Mouse (Mus musculus) neural tube, embryonic 12.5 days (tissue): ENCODE data around the gene Atf6. TPM values are rescaled to one million over a fixed set of nuclear protein-coding genes. Genes with fewer than 3 reads are reported as not detected.

Experiments used
- ATAC-seq: fragments of 200-750 bp; cut with Nextera tagmentation; 2 replicates; pipeline ENCODE4 v1.8.0; 2017; ENCODE audit warnings: low read depth, mild to moderate bottlenecking, moderate TSS enrichment, moderate library complexity; ENCODE audit not compliant: low FRiP score
- H3K27ac ChIP-seq: fragments of 300-500 bp; sonication (generic); 2 replicates; pipeline ENCODE4 v1.5.1; 2016
- H3K27me3 ChIP-seq: fragments of 300-500 bp; sonication (generic); replicated peaks from 2 replicates; pipeline ENCODE4 v1.6.1; 2016; ENCODE audit warnings: mild to moderate bottlenecking
- H3K36me3 ChIP-seq: fragments of 300-500 bp; sonication (generic); 2 replicates; pipeline ENCODE4 v1.6.1; 2016; ENCODE audit warnings: mild to moderate bottlenecking
- H3K4me1 ChIP-seq: fragments of 300-500 bp; sonication (generic); 2 replicates; pipeline ENCODE4 v1.6.1; 2016
- H3K4me2 ChIP-seq: fragments of 300-500 bp; sonication (generic); replicated peaks from 2 replicates; pipeline ENCODE4 v1.6.1; 2016; ENCODE audit warnings: mild to moderate bottlenecking
- H3K4me3 ChIP-seq: fragments of 300-500 bp; sonication (generic); 2 replicates; pipeline ENCODE4 v1.5.1; 2016
- H3K9ac ChIP-seq: fragments of 300-500 bp; sonication (generic); 2 replicates; pipeline ENCODE4 v1.6.1; 2016; ENCODE audit warnings: mild to moderate bottlenecking
- H3K9me3 ChIP-seq: fragments of 300-500 bp; sonication (generic); 2 replicates; pipeline ENCODE4 v1.6.1; 2016; ENCODE audit warnings: mild to moderate bottlenecking
- WGBS: fragments of 180-500 bp; shearing (Covaris S2); methylation state at CpG from one replicate; pipeline ENCODE4 v1.1.7; 2016; 5-methylcytosine and 5-hydroxymethylcytosine counted together
- polyA plus RNA-seq: library from polyadenylated mRNA; unstranded; fragments of >200 nt; fragmentation: Nextera tagmentation; extraction: Ambion mirVana; gene quantifications from 2 replicates; pipeline ENCODE4 v1.2.1, GENCODE M21; 2016

Atf6 gene
- polyA plus RNA-seq, 1 experiment from 2014 or later = 10.2 TPM

- Histone ChIP-seq H3K4me3 (no peak overlapping the region), H3K4me2 (no peak overlapping the region), H3K9me3 (no peaks in the 10 kb centered on the region), H3K36me3 (no peaks in the 10 kb centered on the region), H3K27me3 (no peaks in the 10 kb centered on the region), H3K9ac (no peak overlapping the region), H3K27ac (no peak overlapping the region), H3K4me1 (no peaks in the 10 kb centered on the region)
- WGBS = 63% methylated on average over 5 of the region's 5 CpGs
- no peak for ATAC-seq
These were observed 125.9 kb downstream of the Atf6 start for GRCm38 (mm10) chr1:170741497-170742246.

GRCm38 (mm10) chr1:170734866-170735265 is 132.7 kb downstream of the Atf6 start:
- WGBS = 83% methylated on average over 3 of the region's 3 CpGs
- Histone ChIP-seq H3K4me2 (no peak overlapping the region), H3K27ac (no peak overlapping the region), H3K9ac (no peak overlapping the region), H3K36me3 (no peaks in the 10 kb centered on the region), H3K9me3 (no peaks in the 10 kb centered on the region), H3K4me3 (no peak overlapping the region), H3K4me1 (no peaks in the 10 kb centered on the region; the same call in 1 of the 2 replicates), H3K27me3 (no peaks in the 10 kb centered on the region)
- ATAC-seq = no peak

DNA sequence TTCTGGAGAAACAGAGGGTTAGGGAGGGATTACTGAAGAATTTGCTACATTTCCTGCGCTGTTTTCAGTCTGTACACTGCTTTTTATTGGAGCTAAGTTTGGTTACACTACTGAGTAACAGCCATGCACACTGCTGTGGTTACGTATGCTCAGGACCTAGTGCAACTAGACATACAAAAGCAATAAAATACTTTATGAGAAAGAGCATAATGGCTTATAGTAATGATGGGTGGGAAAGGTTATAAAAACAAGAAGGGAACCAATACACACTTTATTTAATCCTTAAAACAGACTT is 135.0 kb downstream of the Atf6 start:
- no peak overlapping the region for H3K4me3 ChIP-seq
- 85% methylated on average over 2 of the region's 2 CpGs for whole genome bisulfite sequencing

GRCm38 (mm10) chr1:170731865-170732595 is 135.5 kb downstream of the Atf6 start:
- Histone ChIP-seq H3K4me2 (no peak overlapping the region), H3K27ac (no peak overlapping the region), H3K4me3 (no peak overlapping the region), H3K4me1 (no peaks in the 10 kb centered on the region; the same call in 1 of the 2 replicates), H3K9ac (no peak overlapping the region), H3K9me3 (no peaks in the 10 kb centered on the region), H3K27me3 (no peaks in the 10 kb centered on the region), H3K36me3 (no peaks in the 10 kb centered on the region)
- WGBS = 84% methylated on average over 11 of the region's 11 CpGs
- no peak for ATAC-seq

More for the DNA sequence above, 135.0 kb downstream of the Atf6 start:
- Histone ChIP-seq H3K27ac (no peak overlapping the region), H3K9me3 (no peaks in the 10 kb centered on the region), H3K27me3 (no peaks in the 10 kb centered on the region), H3K9ac (no peak overlapping the region), H3K4me1 (no peaks in the 10 kb centered on the region; the same call in 1 of the 2 replicates), H3K36me3 (no peaks in the 10 kb centered on the region), H3K4me2 (no peak overlapping the region)
- ATAC-seq = no peak

- no peak overlapping the region for H3K4me3 ChIP-seq
- no peaks in the 10 kb centered on the region for H3K36me3 ChIP-seq
- WGBS = 89% methylated on average over 8 of the region's 8 CpGs
- no peaks in the 10 kb centered on the region for H3K9me3 ChIP-seq
- no peak overlapping the region for H3K4me2 ChIP-seq
- H3K4me1 ChIP-seq = no peaks in the 10 kb centered on the region; the same call in 1 of the 2 replicates
- no peak overlapping the region for H3K9ac ChIP-seq
- ATAC-seq = no peak
- H3K27me3 ChIP-seq = no peaks in the 10 kb centered on the region
- H3K27ac ChIP-seq = no peak overlapping the region
These were observed 138.2 kb downstream of the Atf6 start for GRCm38 (mm10) chr1:170729267-170729962.

- no peaks in the 10 kb centered on the region; the same call in 1 of the 2 replicates for H3K4me1 ChIP-seq
- no peaks in the 10 kb centered on the region for H3K27me3 ChIP-seq
- H3K36me3 ChIP-seq = no peaks in the 10 kb centered on the region
- H3K9ac ChIP-seq = no peak overlapping the region
- ATAC-seq = no peak
- no peaks in the 10 kb centered on the region for H3K9me3 ChIP-seq
- no peak overlapping the region for H3K4me3 ChIP-seq
- no peak overlapping the region for H3K27ac ChIP-seq
- 88% methylated on average over 6 of the region's 6 CpGs for WGBS
- H3K4me2 ChIP-seq = no peak overlapping the region
These were observed 139.0 kb downstream of the Atf6 start for GRCm38 (mm10) chr1:170728524-170728923.

DNA sequence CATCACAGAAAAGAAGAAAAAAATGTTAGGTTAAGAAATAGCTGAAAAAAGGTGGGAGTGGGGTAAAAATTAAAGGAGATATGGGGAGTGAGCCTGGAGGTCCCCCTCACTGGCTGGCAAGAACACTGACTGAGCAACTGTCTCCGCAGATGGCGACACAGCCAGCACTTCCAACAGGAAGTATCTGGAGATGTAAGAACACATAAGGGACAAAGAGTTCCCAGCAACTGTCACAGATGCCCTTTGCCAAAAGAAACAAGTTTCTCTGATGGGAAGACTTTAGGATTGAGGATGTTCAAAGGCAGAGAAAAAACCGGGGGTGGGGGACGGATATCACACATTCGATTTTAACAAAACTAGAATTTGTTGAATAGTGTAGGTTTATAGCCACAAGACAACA is 146.0 kb downstream of the Atf6 start:
- H3K4me3 ChIP-seq = no peak overlapping the region
- no peaks in the 10 kb centered on the region for H3K4me1 ChIP-seq
- H3K9me3 ChIP-seq = no peaks in the 10 kb centered on the region
- H3K27ac ChIP-seq = no peak overlapping the region
- ATAC-seq = no peak
- no peak overlapping the region for H3K9ac ChIP-seq
- no peak overlapping the region for H3K4me2 ChIP-seq
- no peaks in the 10 kb centered on the region for H3K36me3 ChIP-seq
- 93% methylated on average over 5 of the region's 5 CpGs for WGBS
- H3K27me3 ChIP-seq = no peaks in the 10 kb centered on the region

- Histone ChIP-seq H3K4me2 (no peak overlapping the region), H3K27ac (no peak overlapping the region), H3K4me3 (no peak overlapping the region), H3K9me3 (no peaks in the 10 kb centered on the region), H3K4me1 (no peaks in the 10 kb centered on the region), H3K9ac (no peak overlapping the region), H3K36me3 (no peaks in the 10 kb centered on the region), H3K27me3 (no peaks in the 10 kb centered on the region)
- WGBS = 77% methylated on average over 8 of the region's 8 CpGs
- ATAC-seq = no peak
These were observed 149.3 kb downstream of the Atf6 start for GRCm38 (mm10) chr1:170718133-170718810.

DNA sequence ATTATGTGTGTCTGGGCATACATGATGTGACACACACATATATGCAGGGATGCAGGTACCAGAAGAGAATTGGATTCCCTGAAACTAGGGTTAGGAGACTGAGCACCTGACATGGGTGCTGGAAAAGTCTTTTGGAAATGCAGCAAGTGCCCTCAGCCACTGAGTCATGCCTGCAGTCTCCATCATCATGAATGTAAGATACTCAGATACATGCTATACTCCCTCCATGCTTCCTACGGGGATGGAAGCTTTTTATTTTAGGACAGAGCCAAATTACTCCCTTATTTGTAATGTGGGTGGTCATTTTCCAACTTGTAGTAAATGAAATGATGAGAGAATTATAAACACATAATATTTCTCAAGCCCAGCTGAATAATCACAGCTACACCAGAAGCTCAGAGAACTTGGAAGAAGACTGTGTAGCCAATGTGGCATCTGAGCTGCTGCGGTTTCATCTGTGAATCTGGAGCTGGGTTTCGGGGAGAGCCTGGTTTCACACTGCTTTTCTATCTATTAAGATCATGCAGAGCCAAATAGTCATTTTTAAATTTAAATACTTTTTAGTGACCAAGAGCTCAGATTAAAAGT is 150.2 kb downstream of the Atf6 start:
- Histone ChIP-seq H3K27ac (no peak overlapping the region), H3K4me1 (no peaks in the 10 kb centered on the region), H3K4me2 (no peak overlapping the region), H3K4me3 (no peak overlapping the region), H3K27me3 (no peaks in the 10 kb centered on the region), H3K36me3 (no peaks in the 10 kb centered on the region), H3K9me3 (no peaks in the 10 kb centered on the region), H3K9ac (no peak overlapping the region)
- no peak for ATAC-seq
- 94% methylated on average over 3 of the region's 3 CpGs for WGBS

GRCm38 (mm10) chr1:170711731-170712130 is 155.8 kb downstream of the Atf6 start:
- ATAC-seq = no peak
- Histone ChIP-seq H3K9ac (no peak overlapping the region), H3K4me1 (no peaks in the 10 kb centered on the region), H3K27ac (no peak overlapping the region), H3K36me3 (0 out of 2 replicates have a peak, but pooled peaks cover 4% of the 10 kb centered on the region), H3K27me3 (no peaks in the 10 kb centered on the region), H3K9me3 (no peaks in the 10 kb centered on the region), H3K4me2 (no peak overlapping the region), H3K4me3 (no peak overlapping the region)
- 91% methylated on average over 7 of the region's 7 CpGs for WGBS

- WGBS = 90% methylated on average over 3 of the region's 3 CpGs
- no peak overlapping the region for H3K27ac ChIP-seq
- no peak for ATAC-seq
These were observed 157.6 kb downstream of the Atf6 start for GRCm38 (mm10) chr1:170709969-170710368.

More at GRCm38 (mm10) chr1:170709969-170710368, 157.6 kb downstream of the Atf6 start:
- Histone ChIP-seq H3K9me3 (no peaks in the 10 kb centered on the region), H3K4me3 (no peak overlapping the region), H3K36me3 (0 out of 2 replicates have a peak, but pooled peaks cover 4% of the 10 kb centered on the region), H3K27me3 (no peaks in the 10 kb centered on the region), H3K4me1 (no peaks in the 10 kb centered on the region), H3K9ac (no peak overlapping the region), H3K4me2 (no peak overlapping the region)
